Mouse (Mus musculus) olfactory bulb, adult 2 months (tissue): ENCODE results near the gene Fam117b. TPM values are rescaled to one million over a fixed set of nuclear protein-coding genes. Genes with fewer than 3 reads are reported as not detected.
A peak's percentile ranks its signal among the peaks of the same experiment; 100 is the strongest.

Experiments
- H3K27ac ChIP-seq: fragments of 200-500 bp; 2 replicates; pipeline ENCODE4 v1.5.1; 2012; ENCODE audit warnings: low read depth, low read length; ENCODE audit not compliant: insufficient read depth
- H3K4me1 ChIP-seq: fragments of 200-500 bp; 2 replicates; pipeline ENCODE4 v1.6.1; 2012; ENCODE audit warnings: low read length; ENCODE audit not compliant: control insufficient read depth, insufficient read depth
- H3K4me3 ChIP-seq: fragments of 200-500 bp; 2 replicates; pipeline ENCODE4 v1.5.1; 2012; ENCODE audit warnings: mild to moderate bottlenecking, low read depth, low read length, moderate library complexity; ENCODE audit not compliant: insufficient read depth
- CTCF ChIP-seq: fragments of 200-500 bp; IDR thresholded peaks from 2 replicates; pipeline ENCODE4 v1.5.1; 2012; ENCODE audit warnings: low read depth, mild to moderate bottlenecking, low read length, moderate library complexity; ENCODE audit not compliant: insufficient read depth
- POLR2A ChIP-seq: fragments of 200-500 bp; IDR thresholded peaks from 2 replicates; pipeline ENCODE4 v1.6.1; 2012; ENCODE audit warnings: mild to moderate bottlenecking, low read depth, low read length, moderate library complexity; ENCODE audit not compliant: insufficient read depth
- WGBS: fragments of 180-500 bp; shearing (Covaris S2); methylation state at CpG from one replicate; pipeline ENCODE4 v1.1.7; 2018; 5-methylcytosine and 5-hydroxymethylcytosine counted together
- polyA plus RNA-seq: library from polyadenylated mRNA; stranded (reverse); fragments of >200 nt; gene quantifications from 2 replicates; pipeline ENCODE4 v1.2.4, GENCODE M21; 2012; ENCODE audit warnings: low replicate concordance; ENCODE audit not compliant: missing spikeins, insufficient read depth, insufficient read length

The Fam117b gene
- polyA plus RNA-seq, 1 experiment = not detected

- WGBS = 37% methylated on average over 1 of the region's 1 CpGs
- H3K4me3 ChIP-seq = no peak overlapping the region
- H3K27ac ChIP-seq = no peak overlapping the region
- no peak for TF ChIP-seq POLR2A
- TF ChIP-seq CTCF = no peak
- no peaks in the 10 kb centered on the region for H3K4me1 ChIP-seq
These were observed 33.2 kb downstream of the Fam117b start for GRCm38 (mm10) chr1:59945969-59946368.

- no peak overlapping the region for H3K27ac ChIP-seq
- WGBS = over 99% methylated on average over 4 of the region's 4 CpGs
- no peak overlapping the region for H3K4me3 ChIP-seq
- no peaks in the 10 kb centered on the region for H3K4me1 ChIP-seq
- TF ChIP-seq CTCF (no peak), POLR2A (no peak)
These were observed 34.7 kb downstream of the Fam117b start for GRCm38 (mm10) chr1:59947509-59947908.

GRCm38 (mm10) chr1:59957206-59957605, 44.4 kb downstream of the Fam117b start:
- TF ChIP-seq CTCF = no peak
- no peak for TF ChIP-seq POLR2A
- H3K4me3 ChIP-seq = no peak overlapping the region
- no peak overlapping the region for H3K27ac ChIP-seq
- no peaks in the 10 kb centered on the region for H3K4me1 ChIP-seq
- WGBS = 87% methylated on average over 3 of the region's 3 CpGs

- no peak for TF ChIP-seq CTCF
- 91% methylated on average over 1 of the region's 1 CpGs for WGBS
These were observed 47.1 kb downstream of the Fam117b start for GRCm38 (mm10) chr1:59959941-59960340.

GRCm38 (mm10) chr1:59966171-59966785, 53.5 kb downstream of the Fam117b start:
- no peak for TF ChIP-seq POLR2A
- TF ChIP-seq CTCF = no peak
- 56% methylated on average over 6 of the region's 6 CpGs for WGBS
- Histone ChIP-seq H3K4me1 (peaks cover 4% of the 10 kb centered on the region; the same call in 1 of the 2 replicates), H3K27ac (peak overlapping the region; percentile 36), H3K4me3 (no peak overlapping the region)

More at GRCm38 (mm10) chr1:59959941-59960340, 47.1 kb downstream of the Fam117b start:
- Histone ChIP-seq H3K4me3 (no peak overlapping the region), H3K27ac (no peak overlapping the region), H3K4me1 (0 out of 2 replicates have a peak, but pooled peaks cover 1% of the 10 kb centered on the region)

GRCm38 (mm10) chr1:59967291-59967690, 54.5 kb downstream of the Fam117b start:
- no peak overlapping the region for H3K27ac ChIP-seq
- peaks cover 4% of the 10 kb centered on the region; the same call in 1 of the 2 replicates for H3K4me1 ChIP-seq
- TF ChIP-seq POLR2A (no peak), CTCF (no peak)
- WGBS = 90% methylated on average over 4 of the region's 4 CpGs
- H3K4me3 ChIP-seq = no peak overlapping the region

GRCm38 (mm10) chr1:59986626-59987025, 73.8 kb downstream of the Fam117b start:
- TF ChIP-seq CTCF (no peak), POLR2A (no peak)
- H3K4me3 ChIP-seq = no peak overlapping the region
- H3K4me1 ChIP-seq = no peaks in the 10 kb centered on the region
- H3K27ac ChIP-seq = no peak overlapping the region

GRCm38 (mm10) chr1:59987399-59988040, 74.7 kb downstream of the Fam117b start:
- H3K4me1 ChIP-seq = no peaks in the 10 kb centered on the region
- TF ChIP-seq CTCF = no peak
- no peak for TF ChIP-seq POLR2A
- no peak overlapping the region for H3K27ac ChIP-seq
- no peak overlapping the region for H3K4me3 ChIP-seq
- 50% methylated on average over 3 of the region's 3 CpGs for WGBS

GRCm38 (mm10) chr1:59995646-59996045, 82.8 kb downstream of the Fam117b start:
- TF ChIP-seq POLR2A (no peak), CTCF (no peak)
- Histone ChIP-seq H3K4me3 (no peak overlapping the region), H3K27ac (no peak overlapping the region), H3K4me1 (no peaks in the 10 kb centered on the region)
- whole genome bisulfite sequencing = 63% methylated on average over 3 of the region's 3 CpGs

GRCm38 (mm10) chr1:59997352-59997751, 84.5 kb downstream of the Fam117b start:
- H3K4me1 ChIP-seq = no peaks in the 10 kb centered on the region
- no peak overlapping the region for H3K4me3 ChIP-seq
- no peak overlapping the region for H3K27ac ChIP-seq
- TF ChIP-seq POLR2A (no peak), CTCF (no peak)
- 78% methylated on average over 5 of the region's 5 CpGs for WGBS
